Mouse (Mus musculus): ENCODE measurements at regions not wholly inside any gene's neighbourhood (a gene's known extent, or its start where the extent isn't known, plus 50 kb on each side); places are given as distances from the start of the nearest gene placed in this dataset.

GRCm38 (mm10) chr5:126565817-126566216 lies 675.8 kb upstream of the Tmem132c start:
- TF ChIP-seq CTCF (IDR thresholded peaks at IDR 0.05; ENCODE audit: control insufficient read depth, insufficient read depth, low read length) (no peak), POLR2A (IDR thresholded peaks at IDR 0.05; ENCODE audit: borderline replicate concordance, control insufficient read depth, low read depth, low read length) (no peak)

Measured in bone marrow, adult 2 months (tissue).